Mouse (Mus musculus) B cell, adult (primary cell): ENCODE results near the gene Kir3dl2. TPM values are rescaled to one million over a fixed set of nuclear protein-coding genes. Genes with fewer than 3 reads are reported as not detected.

Experiments used
- total RNA-seq: library from RNA; stranded (reverse); gene quantifications from 4 replicates; pipeline ENCODE4 v1.2.4, GENCODE M21; 2023; ENCODE audit not compliant: inconsistent age

Gene Kir3dl2
- total RNA-seq: not detected in 4 replicates

DNA sequence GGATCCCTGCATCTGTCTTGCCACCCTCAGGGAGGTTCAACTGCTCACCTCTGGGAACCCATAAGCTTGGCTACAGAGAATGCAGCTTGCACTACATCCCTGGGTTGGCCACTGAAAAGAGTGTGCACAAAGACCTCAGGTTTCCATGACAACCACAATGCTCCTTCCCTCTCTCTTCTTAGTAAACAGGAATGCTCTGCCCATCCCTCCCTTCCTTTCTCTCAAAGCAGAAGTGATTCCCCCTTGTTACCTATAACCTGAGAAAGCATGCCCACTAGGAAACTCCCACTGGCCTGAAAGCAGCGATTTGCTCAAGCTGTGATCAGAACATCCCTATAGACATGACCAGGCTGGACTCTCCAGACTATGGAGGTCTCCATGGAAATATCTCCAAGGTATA, at the start of gene Kir3dl2:
Gene Kir3dl2 (minus strand): TSS at position 101 of the 400 bp plus-strand sequence.

DNA sequence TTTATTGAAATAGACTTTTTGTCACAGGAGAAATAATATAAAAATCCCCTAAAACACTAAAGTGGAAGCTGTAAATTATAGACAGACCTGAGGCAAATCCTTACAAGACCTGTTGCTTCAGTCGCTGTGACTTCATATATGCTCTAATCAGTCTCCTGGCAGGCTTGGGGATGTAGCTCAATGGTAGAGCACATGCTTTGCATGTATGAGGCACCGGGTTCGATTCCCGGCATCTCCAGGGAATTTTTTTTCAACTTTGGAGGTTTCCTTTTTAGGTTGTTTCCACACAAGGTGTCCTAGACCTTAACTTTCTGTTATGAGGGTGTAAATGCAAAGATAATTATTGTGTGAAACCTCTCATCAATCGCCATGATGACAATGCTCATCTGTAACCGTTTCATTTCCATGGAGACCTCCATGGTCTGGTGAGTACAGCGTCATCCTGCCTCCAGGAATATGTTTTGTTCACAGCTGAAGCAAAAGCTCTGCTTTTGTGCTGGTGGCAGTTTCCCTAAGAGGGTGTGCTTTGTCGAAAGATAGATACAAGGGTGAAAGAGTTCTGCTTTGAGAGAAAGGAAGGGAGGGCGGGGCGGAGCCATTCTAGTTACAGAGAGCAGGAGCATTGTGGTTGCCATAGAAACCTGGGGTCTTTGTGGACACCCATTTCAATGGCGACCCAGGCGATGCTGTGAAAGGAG, 46.5 kb upstream of the Kir3dl2 start, which contains the start of gene Tceal3:
Gene Tceal3 (plus strand): TSS at position 644 of the 698 bp plus-strand sequence.

DNA sequence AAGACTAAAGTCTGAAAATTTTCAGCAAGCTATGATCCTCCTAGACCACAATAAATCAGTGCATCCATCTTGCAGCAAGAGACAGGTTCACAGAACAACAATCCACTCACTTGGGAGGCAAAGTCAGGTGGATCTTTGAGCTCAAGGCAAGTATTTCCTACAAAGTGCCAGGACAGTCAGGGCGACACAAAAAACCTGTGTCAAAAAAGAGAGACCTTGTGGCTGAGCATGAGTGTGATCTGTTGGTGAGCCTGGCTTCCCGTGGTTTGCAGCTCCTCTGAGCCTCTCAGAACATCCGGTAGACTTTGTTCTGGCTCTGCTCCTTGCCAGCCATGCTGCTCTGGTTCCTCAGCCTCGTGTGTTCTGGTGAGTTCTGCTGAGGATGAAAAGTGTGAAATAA, 26.2 kb downstream of the Kir3dl2 start, which contains the start of gene Kir3dl1:
Gene Kir3dl1 (plus strand): TSS at position 301 of the 400 bp plus-strand sequence.

Other genes with a start within 250 kb of the Kir3dl2 start
- not detected in 4 replicates for gene Kir3dl1, start 26.1 kb downstream of the Kir3dl2 start, total RNA-seq
- 0.48 TPM in 1 of 4 replicates, not detected in the others for gene Tceal3, start 46.8 kb upstream of the Kir3dl2 start, total RNA-seq
- 0.24 to 0.60 TPM (median 0.46 TPM) in 4 replicates for gene Tceal1, start 163.9 kb upstream of the Kir3dl2 start, total RNA-seq
- gene Morf4l2, start 199.6 kb upstream of the Kir3dl2 start, total RNA-seq: 122 to 138 TPM (median 129 TPM) in 4 replicates
- not detected in 4 replicates for gene Glra4, start 236.1 kb upstream of the Kir3dl2 start, total RNA-seq